Mouse (Mus musculus): ENCODE measurements around the gene Mrln. TPM values are rescaled to one million over a fixed set of nuclear protein-coding genes. Genes with fewer than 3 reads are reported as not detected.
A peak's percentile ranks its signal among the peaks of the same experiment; 100 is the strongest.

Mrln gene
- polyA plus RNA-seq, 1 experiment from 2014 or later: 0.53 TPM

DNA sequence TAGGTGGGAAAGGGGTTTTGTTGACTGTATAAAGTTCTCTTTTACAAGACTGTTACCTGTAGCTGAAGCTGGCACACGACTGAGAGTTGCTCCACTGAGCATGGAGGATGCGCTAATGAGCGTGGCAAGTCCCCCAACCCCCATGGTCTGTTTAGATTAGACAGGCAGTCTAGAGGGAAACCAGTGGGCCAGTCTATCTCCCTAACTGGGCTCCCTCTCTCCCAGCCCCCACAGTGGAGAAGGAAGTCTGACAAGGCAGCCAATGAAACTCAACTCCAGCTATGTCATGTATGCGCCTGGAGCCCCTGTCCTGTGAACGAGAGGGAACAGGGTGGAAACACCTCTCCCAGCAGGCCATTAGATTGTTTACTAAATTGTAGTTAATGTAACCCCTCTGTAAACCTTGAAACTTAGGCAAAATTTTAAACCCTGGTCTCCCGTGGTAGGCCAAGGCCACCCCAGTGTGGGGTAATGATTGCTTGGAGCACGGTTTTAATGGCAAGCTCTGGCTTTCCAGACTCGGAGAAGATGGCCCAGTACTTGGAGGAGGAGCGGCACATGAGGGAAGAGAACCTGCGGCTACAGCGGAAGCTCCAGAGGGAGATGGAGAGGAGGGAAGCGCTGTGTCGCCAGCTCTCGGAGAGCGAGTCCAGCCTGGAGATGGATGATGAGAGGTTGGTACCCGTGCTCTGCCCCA is 29.8 kb upstream of the Mrln start:
- Histone ChIP-seq H3K27me3 (ENCODE audit: low read depth, poor library complexity, severe bottlenecking) (no peaks in the 10 kb centered on the region), H3K9me3 (replicated peaks) (no peaks in the 10 kb centered on the region), H3K27ac (replicated peaks) (no peak overlapping the region), H3K36me3 (peaks cover 81% of the 10 kb centered on the region), H3K4me1 (no peaks in the 10 kb centered on the region), H3K4me3 (no peak overlapping the region)
- 86% methylated on average over 16 of the region's 16 CpGs for WGBS
- no peak for DNase-seq (ENCODE audit: low spot score)

DNA sequence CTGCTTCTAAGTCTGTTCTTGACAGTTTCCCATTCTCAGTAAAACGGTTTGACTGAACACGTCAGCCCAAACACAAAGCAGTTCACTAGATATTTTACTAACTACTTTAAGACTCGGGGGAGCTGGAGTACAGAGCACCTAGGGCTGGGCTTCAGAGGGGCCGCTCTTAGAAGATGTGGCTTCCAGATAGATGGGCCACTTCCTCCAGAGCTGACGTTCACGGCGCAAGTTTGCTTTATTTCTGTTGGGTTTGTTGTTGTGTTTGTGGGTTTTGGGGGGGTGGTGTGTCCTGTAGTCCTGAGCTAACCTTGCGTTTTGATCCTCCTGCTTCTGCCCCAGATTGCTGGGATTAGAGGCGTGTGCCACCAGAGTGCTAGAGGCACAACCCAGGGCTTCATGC is 23.7 kb upstream of the Mrln start:
- Histone ChIP-seq H3K4me1 (peaks cover 5% of the 10 kb centered on the region; the same call in 1 of the 2 replicates), H3K27me3 (ENCODE audit: low read depth, poor library complexity, severe bottlenecking) (no peaks in the 10 kb centered on the region), H3K9me3 (replicated peaks) (no peaks in the 10 kb centered on the region), H3K4me3 (no peak overlapping the region), H3K27ac (replicated peaks) (no peak overlapping the region), H3K36me3 (peaks cover 67% of the 10 kb centered on the region)
- DNase-seq (ENCODE audit: low spot score): no peak
- 90% methylated on average over 9 of the region's 9 CpGs for WGBS

DNA sequence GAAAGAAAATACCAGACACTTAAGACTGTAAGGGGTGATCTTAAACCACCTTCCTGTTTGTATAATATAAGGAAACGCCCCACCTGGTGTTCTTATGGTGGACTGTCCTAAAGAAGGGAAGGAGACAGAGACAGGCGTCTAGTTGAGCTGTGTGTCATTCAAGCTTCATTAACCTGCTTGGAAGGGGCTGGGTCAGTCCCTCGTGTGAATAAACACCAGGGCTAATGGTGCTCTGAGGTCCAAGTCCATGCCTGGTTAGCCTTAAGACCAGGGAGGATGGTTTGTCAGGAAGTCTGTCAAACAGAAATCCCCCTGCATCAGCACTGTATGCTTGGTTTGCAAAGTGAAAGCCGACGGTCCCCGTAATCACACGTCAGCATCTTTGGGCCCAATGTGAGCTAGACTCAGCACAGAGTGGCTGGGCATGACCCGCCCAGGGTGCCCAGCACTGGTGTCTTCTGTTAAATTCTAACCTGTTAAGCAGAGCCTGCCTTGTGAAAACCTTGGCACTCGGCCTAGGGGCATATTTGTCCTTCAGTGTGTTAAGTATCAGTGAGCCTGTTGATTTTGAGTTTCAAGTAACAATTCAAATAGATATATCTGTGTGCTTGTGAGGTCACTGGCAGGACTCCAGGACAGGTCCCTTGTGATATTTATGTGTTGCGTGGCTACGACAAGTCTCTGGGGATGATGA is 23.0 kb upstream of the Mrln start:
- no peak overlapping the region for H3K4me3 ChIP-seq
- no peaks in the 10 kb centered on the region for H3K27me3 ChIP-seq (ENCODE audit: low read depth, poor library complexity, severe bottlenecking)
- no peaks in the 10 kb centered on the region for H3K9me3 ChIP-seq (replicated peaks)
- H3K27ac ChIP-seq (replicated peaks): no peak overlapping the region
- WGBS: 89% methylated on average over 11 of the region's 11 CpGs
- H3K36me3 ChIP-seq: peaks cover 66% of the 10 kb centered on the region
- no peak for DNase-seq (ENCODE audit: low spot score)
- H3K4me1 ChIP-seq: peaks cover 5% of the 10 kb centered on the region; the same call in 1 of the 2 replicates

DNA sequence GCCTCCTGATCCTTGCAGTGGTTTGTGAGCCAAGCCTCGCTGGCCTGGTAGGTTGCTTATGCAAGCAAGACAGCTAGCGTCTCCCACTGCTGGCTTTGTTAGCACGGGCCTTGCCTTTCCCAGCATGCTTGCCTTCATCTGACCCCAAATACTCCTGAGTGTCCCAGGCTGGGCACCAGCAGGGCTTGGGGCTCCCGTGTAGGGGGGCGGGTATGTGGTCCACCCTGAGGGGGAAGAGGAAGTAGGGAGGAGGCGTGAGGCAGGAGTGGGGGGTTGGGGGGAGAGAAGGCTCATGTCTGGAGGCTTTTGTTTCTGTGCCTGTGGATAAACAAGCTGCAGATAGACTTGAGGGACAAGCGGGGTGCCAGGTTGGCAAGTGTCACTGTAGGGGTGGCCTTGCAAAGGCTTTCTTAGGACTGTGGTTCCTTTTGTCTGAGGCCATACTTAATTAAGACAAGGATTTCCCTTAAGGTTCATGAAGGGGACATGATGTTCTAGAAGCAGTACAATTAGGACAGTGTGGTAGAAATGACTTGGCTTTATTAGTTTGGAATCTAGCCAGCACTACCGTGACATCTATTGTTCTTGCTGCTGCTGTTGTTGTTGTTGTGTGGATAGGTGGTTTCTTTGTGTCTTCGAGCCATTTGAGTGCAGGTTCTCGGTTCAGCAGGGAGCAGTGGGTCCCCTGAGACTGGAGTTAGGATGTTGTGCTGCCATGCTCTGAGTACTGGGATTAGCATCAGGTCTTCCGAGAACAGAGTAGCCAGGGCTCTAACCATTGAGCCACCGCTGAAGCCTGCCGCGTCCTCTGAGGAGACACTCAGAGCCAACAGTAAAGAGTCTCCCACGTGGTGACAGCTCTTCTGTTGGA is 21.0 kb upstream of the Mrln start:
- H3K27me3 ChIP-seq (ENCODE audit: low read depth, poor library complexity, severe bottlenecking): no peaks in the 10 kb centered on the region
- WGBS: 74% methylated on average over 15 of the region's 15 CpGs
- no peak for DNase-seq (ENCODE audit: low spot score)
- H3K4me3 ChIP-seq: no peak overlapping the region
- peaks cover 67% of the 10 kb centered on the region for H3K36me3 ChIP-seq
- H3K27ac ChIP-seq (replicated peaks): peak overlapping the region; percentile 71
- no peaks in the 10 kb centered on the region for H3K9me3 ChIP-seq (replicated peaks)
- peaks cover 5% of the 10 kb centered on the region; the same call in 1 of the 2 replicates for H3K4me1 ChIP-seq

DNA sequence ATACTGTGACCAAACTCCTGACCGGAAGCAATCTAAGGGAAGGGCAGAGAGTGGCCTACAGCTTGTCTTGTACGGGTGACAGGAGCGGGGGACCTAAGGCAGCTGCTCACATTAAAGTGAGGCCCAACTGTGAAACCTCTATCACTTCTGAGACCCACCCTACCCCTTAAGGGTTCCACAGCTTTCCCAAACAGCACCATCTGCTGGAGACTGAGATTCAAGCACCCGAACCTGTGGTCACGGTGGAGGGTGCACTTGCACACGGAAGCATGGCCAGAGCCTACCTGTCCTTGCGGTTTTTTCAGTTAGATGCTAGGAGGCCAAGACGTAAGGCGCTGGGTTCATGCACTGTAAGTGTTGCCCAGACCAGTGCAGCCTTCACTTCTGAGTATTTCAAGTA is 18.3 kb upstream of the Mrln start:
- no peaks in the 10 kb centered on the region for H3K27me3 ChIP-seq (ENCODE audit: low read depth, poor library complexity, severe bottlenecking)
- no peak for DNase-seq (ENCODE audit: low spot score)
- 79% methylated on average over 9 of the region's 9 CpGs for WGBS

DNA sequence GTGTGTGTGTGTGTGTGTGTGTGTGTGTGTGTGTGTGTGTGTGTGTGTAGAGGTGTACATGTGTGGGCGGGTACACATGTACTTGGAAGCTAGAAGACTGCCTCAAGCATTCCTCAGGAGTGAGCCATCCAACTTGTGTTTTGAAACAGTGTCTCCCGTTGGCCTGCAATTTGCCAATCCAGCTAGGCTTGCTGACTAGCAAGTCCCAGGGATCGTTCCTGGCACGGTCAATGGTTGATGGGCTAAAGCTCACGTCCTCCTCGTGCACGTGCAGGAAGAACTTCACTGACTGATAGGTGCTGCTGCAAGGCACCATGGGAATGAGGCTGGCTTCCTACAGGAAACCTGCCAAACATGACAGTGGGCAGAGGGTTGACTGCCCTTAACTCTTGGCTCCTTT is 17.9 kb upstream of the Mrln start:
- Histone ChIP-seq H3K4me1 (peaks cover 5% of the 10 kb centered on the region; the same call in 1 of the 2 replicates), H3K9me3 (replicated peaks) (no peaks in the 10 kb centered on the region), H3K27ac (replicated peaks) (no peak overlapping the region), H3K36me3 (peaks cover 79% of the 10 kb centered on the region), H3K4me3 (no peak overlapping the region), H3K27me3 (ENCODE audit: low read depth, poor library complexity, severe bottlenecking) (no peaks in the 10 kb centered on the region)
- DNase-seq (ENCODE audit: low spot score): no peak
- WGBS: 95% methylated on average over 7 of the region's 7 CpGs

More for the DNA sequence above, 18.3 kb upstream of the Mrln start:
- H3K4me1 ChIP-seq: peaks cover 5% of the 10 kb centered on the region; the same call in 1 of the 2 replicates
- H3K9me3 ChIP-seq (replicated peaks): no peaks in the 10 kb centered on the region
- no peak overlapping the region for H3K4me3 ChIP-seq
- H3K36me3 ChIP-seq: peaks cover 79% of the 10 kb centered on the region
- no peak overlapping the region for H3K27ac ChIP-seq (replicated peaks)

DNA sequence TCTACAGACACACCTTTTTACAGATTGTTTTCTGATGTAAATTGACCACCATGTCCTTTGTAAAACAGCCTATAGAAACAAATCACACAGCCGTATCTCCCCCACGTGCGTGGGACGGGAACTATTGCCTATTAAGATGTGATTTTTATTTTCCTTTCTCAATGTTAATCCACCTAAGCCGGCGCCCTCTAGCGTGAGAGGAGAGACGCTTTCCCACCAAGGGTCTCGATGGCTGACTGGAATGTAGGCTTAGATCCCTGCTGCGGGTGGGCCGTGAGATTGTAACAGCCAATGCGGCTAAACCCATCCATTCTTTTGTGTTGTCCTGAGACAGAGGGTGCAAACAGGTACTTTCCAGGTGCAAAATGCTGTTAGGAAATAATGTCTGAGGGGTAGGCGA is 14.6 kb upstream of the Mrln start:
- H3K36me3 ChIP-seq: peaks cover 86% of the 10 kb centered on the region
- no peak for DNase-seq (ENCODE audit: low spot score)
- H3K9me3 ChIP-seq (replicated peaks): no peaks in the 10 kb centered on the region
- 86% methylated on average over 13 of the region's 13 CpGs for WGBS
- no peak overlapping the region for H3K27ac ChIP-seq (replicated peaks)
- H3K27me3 ChIP-seq (ENCODE audit: low read depth, poor library complexity, severe bottlenecking): no peaks in the 10 kb centered on the region
- H3K4me1 ChIP-seq: 0 out of 2 replicates have a peak, but pooled peaks cover 3% of the 10 kb centered on the region
- no peak overlapping the region for H3K4me3 ChIP-seq

DNA sequence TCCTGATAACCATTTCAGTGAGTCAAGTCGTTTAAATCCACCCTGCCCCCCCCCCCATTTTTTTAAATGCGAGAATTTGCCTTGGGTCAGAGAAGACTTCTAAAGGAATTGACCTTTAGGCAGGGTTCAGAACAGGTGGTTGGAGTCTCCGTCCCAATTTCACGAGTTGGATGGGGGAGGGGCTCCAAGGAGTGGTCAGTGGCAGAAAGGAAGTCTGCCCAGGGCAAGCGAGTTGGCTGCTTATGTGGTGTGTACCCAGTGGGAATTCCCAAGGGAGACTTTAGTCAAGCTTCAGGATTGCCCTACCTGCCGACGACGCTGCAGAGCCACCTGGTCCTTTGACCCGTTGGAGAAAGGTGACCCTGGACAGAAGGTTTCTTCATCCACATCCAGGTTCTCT is 10.2 kb upstream of the Mrln start:
- H3K9me3 ChIP-seq (replicated peaks): no peaks in the 10 kb centered on the region
- no peak overlapping the region for H3K4me3 ChIP-seq
- no peak overlapping the region for H3K27ac ChIP-seq (replicated peaks)
- H3K36me3 ChIP-seq: peaks cover 52% of the 10 kb centered on the region
- H3K27me3 ChIP-seq (ENCODE audit: low read depth, poor library complexity, severe bottlenecking): no peaks in the 10 kb centered on the region
- H3K4me1 ChIP-seq: peaks cover 8% of the 10 kb centered on the region; the same call in 1 of the 2 replicates
- no peak for DNase-seq (ENCODE audit: low spot score)
- 75% methylated on average over 9 of the region's 9 CpGs for WGBS

DNA sequence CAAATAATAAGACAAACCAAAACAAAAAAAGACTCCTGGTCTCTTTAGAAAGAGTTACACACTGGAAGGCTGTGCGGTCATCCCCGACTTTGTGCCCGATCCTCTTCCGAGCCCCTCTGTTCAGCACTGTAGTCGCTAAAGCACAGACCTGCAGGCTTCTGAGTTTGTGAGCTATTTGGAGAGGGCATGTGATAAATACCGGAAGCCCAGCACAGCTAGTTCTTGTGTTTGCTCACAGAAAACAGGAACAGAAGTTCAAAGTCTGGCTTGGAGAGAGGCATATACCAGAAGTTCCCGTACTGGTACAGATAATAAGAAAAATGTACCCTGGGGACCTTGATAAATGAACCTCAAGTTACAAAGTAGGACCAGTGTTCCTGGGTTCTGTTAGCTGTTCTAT is 9.2 kb upstream of the Mrln start:
- no peak for DNase-seq (ENCODE audit: low spot score)
- no peaks in the 10 kb centered on the region for H3K27me3 ChIP-seq (ENCODE audit: low read depth, poor library complexity, severe bottlenecking)
- H3K9me3 ChIP-seq (replicated peaks): no peaks in the 10 kb centered on the region
- no peak overlapping the region for H3K4me3 ChIP-seq
- peaks cover 42% of the 10 kb centered on the region for H3K36me3 ChIP-seq
- 81% methylated on average over 7 of the region's 7 CpGs for WGBS
- H3K27ac ChIP-seq (replicated peaks): no peak overlapping the region
- peaks cover 8% of the 10 kb centered on the region; the same call in 1 of the 2 replicates for H3K4me1 ChIP-seq

DNA sequence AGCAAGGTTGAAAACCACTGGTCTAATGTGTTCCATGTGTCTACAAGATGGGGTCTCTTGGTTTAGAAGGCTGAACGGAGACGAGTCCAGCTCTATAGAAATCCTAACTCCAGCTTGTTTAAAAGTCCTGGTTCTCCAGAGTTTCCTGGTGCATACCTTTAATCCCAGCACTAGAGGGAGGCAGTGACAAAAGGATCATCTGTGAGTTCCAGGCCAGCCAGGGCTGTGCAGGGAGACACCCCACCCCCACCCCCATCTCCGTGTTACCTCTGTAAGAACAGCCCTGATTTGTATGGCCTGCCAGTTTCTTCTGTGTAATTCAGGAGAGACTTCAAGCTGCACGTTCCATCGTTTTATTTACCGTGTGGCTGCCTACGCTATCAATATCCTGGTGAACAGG is 8.7 kb upstream of the Mrln start:
- no peak for DNase-seq (ENCODE audit: low spot score)
- H3K27ac ChIP-seq (replicated peaks): no peak overlapping the region
- WGBS: 65% methylated on average over 7 of the region's 7 CpGs

DNA sequence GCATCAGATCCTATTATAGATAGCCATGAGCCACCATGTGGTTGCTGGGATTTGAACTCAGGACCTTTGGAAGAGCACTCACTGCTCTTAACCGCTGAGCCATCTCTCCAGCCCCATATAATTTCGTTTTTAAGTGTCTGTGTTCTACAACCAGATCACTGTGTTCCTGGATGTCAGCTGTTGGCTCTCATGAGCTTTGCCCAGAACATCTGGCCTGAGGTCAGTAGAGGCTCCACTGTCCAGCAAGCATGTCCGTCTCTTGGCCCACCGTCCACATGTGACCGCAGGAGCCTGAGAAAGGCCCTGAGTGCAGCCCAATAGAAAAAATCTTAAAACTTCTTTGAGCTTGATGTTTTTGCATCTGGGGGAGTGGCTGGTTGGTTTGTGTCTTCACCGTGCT is 7.8 kb upstream of the Mrln start:
- Histone ChIP-seq H3K9me3 (replicated peaks) (no peaks in the 10 kb centered on the region), H3K4me1 (peaks cover 11% of the 10 kb centered on the region), H3K36me3 (peaks cover 28% of the 10 kb centered on the region), H3K4me3 (no peak overlapping the region), H3K27ac (replicated peaks) (no peak overlapping the region), H3K27me3 (ENCODE audit: low read depth, poor library complexity, severe bottlenecking) (no peaks in the 10 kb centered on the region)
- 92% methylated on average over 6 of the region's 6 CpGs for WGBS
- no peak for DNase-seq (ENCODE audit: low spot score)

More for the DNA sequence above, 8.7 kb upstream of the Mrln start:
- no peak overlapping the region for H3K4me3 ChIP-seq
- H3K9me3 ChIP-seq (replicated peaks): no peaks in the 10 kb centered on the region
- peaks cover 8% of the 10 kb centered on the region for H3K4me1 ChIP-seq
- H3K27me3 ChIP-seq (ENCODE audit: low read depth, poor library complexity, severe bottlenecking): no peaks in the 10 kb centered on the region
- peaks cover 37% of the 10 kb centered on the region for H3K36me3 ChIP-seq

DNA sequence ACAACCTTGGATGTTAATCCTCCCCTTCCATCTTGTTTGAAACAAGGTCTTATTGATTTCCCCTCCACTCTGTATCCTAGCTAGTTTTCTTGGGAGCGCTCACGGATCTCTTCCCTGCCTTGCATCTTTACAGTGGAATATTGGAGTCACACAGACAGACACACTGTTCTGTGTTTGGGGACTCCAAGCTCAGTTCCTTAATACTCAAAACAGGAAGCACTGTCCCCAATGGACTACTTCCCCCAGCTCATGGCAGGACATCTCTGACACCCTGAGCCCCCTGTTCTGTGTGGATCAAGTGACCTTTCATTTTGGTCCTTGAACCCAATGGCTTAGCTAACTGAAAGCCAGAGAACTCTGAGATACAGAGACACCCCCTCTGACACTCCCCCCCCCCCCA is 6.9 kb upstream of the Mrln start:
- H3K4me3 ChIP-seq: no peak overlapping the region
- DNase-seq (ENCODE audit: low spot score): no peak
- whole genome bisulfite sequencing: 84% methylated on average over 2 of the region's 2 CpGs
- no peaks in the 10 kb centered on the region for H3K9me3 ChIP-seq (replicated peaks)
- H3K27ac ChIP-seq (replicated peaks): no peak overlapping the region
- peaks cover 19% of the 10 kb centered on the region for H3K36me3 ChIP-seq
- H3K27me3 ChIP-seq (ENCODE audit: low read depth, poor library complexity, severe bottlenecking): no peaks in the 10 kb centered on the region
- peaks cover 11% of the 10 kb centered on the region for H3K4me1 ChIP-seq

Data from midbrain, embryonic 10.5 days (tissue).